Mouse (Mus musculus) forebrain, embryonic 16.5 days (tissue): ENCODE measurements around the gene Trpm8. TPM values are rescaled to one million over a fixed set of nuclear protein-coding genes. Genes with fewer than 3 reads are reported as not detected.

Source experiments
- ATAC-seq: fragments of 200-750 bp; cut with Nextera tagmentation; 2 replicates; pipeline ENCODE4 v1.8.0; 2017; ENCODE audit warnings: mild to moderate bottlenecking, moderate library complexity
- H3K27ac ChIP-seq: fragments of 300-500 bp; sonication (generic); 2 replicates; pipeline ENCODE4 v1.5.1; 2014; ENCODE audit warnings: low read length, control low read depth
- H3K27me3 ChIP-seq: fragments of 300-500 bp; sonication (generic); replicated peaks from 2 replicates; pipeline ENCODE4 v1.6.1; 2014; ENCODE audit warnings: low read length; ENCODE audit not compliant: control insufficient read depth, insufficient read depth
- H3K36me3 ChIP-seq: fragments of 300-500 bp; sonication (generic); 2 replicates; pipeline ENCODE4 v1.6.1; 2014; ENCODE audit not compliant: control insufficient read depth, insufficient read depth
- H3K4me1 ChIP-seq: fragments of 300-500 bp; sonication (generic); replicated peaks from 2 replicates; pipeline ENCODE4 v1.6.1; 2014; ENCODE audit warnings: low read length; ENCODE audit not compliant: control insufficient read depth, insufficient read depth
- H3K4me2 ChIP-seq: fragments of 300-500 bp; sonication (generic); 2 replicates; pipeline ENCODE4 v1.6.1; 2014; ENCODE audit warnings: mild to moderate bottlenecking, low read length, control low read depth
- H3K4me3 ChIP-seq: fragments of 300-500 bp; sonication (generic); replicated peaks from 2 replicates; pipeline ENCODE4 v1.5.1; 2014; ENCODE audit warnings: mild to moderate bottlenecking, low read length, control low read depth
- H3K9ac ChIP-seq: fragments of 300-500 bp; sonication (generic); replicated peaks from 2 replicates; pipeline ENCODE4 v1.6.1; 2014; ENCODE audit warnings: low read depth, low read length, control low read depth
- H3K9me3 ChIP-seq: fragments of 300-500 bp; sonication (generic); 2 replicates; pipeline ENCODE4 v1.6.1; 2016; ENCODE audit warnings: low read length; ENCODE audit not compliant: control insufficient read depth
- WGBS: fragments of 180-500 bp; shearing (Covaris S2); extraction: QIAGEN DNeasy Blood & Tissue Kit; methylation state at CpG from one replicate; pipeline ENCODE4 v1.1.7; 2014; 5-methylcytosine and 5-hydroxymethylcytosine counted together
- polyA plus RNA-seq: library from polyadenylated mRNA; unstranded; fragments of >200 nt; fragmentation: Nextera tagmentation; extraction: Ambion mirVana; gene quantifications from 2 replicates; pipeline ENCODE4 v1.2.1, GENCODE M21; 2015

Gene Trpm8
- polyA plus RNA-seq, 1 experiment from 2014 or later, result 0.09 TPM

GRCm38 (mm10) chr1:88437206-88438126 is 160.0 kb downstream of the Trpm8 start:
- no peak overlapping the region for H3K9ac ChIP-seq
- H3K4me2 ChIP-seq, result no peak overlapping the region
- H3K9me3 ChIP-seq, result no peaks in the 10 kb centered on the region
- no peaks in the 10 kb centered on the region for H3K36me3 ChIP-seq
- no peaks in the 10 kb centered on the region for H3K27me3 ChIP-seq
- ATAC-seq, result no peak
- no peak overlapping the region for H3K4me3 ChIP-seq
- WGBS, result 78% methylated on average over 9 of the region's 9 CpGs
- no peak overlapping the region for H3K27ac ChIP-seq
- H3K4me1 ChIP-seq, result no peaks in the 10 kb centered on the region

Other genes with a start within 250 kb of the Trpm8 start
- gene Ugt1a10, start 222.3 kb upstream of the Trpm8 start, polyA plus RNA-seq, result not detected in 2 replicates
- gene Ugt1a9, start 206.9 kb upstream of the Trpm8 start, polyA plus RNA-seq, result not detected in 2 replicates
- not detected in 2 replicates for gene Ugt1a8, start 189.8 kb upstream of the Trpm8 start, polyA plus RNA-seq
- 1.2 and 1.4 TPM in 2 replicates for gene Ugt1a7c, start 182.6 kb upstream of the Trpm8 start, polyA plus RNA-seq
- 1.0 and 1.7 TPM in 2 replicates for gene Ugt1a6b, start 174.4 kb upstream of the Trpm8 start, polyA plus RNA-seq
- gene Ugt1a6a, start 142.9 kb upstream of the Trpm8 start, polyA plus RNA-seq, result 2.7 and 2.8 TPM in 2 replicates
- gene Ugt1a5, start 111.6 kb upstream of the Trpm8 start, polyA plus RNA-seq, result not detected in 2 replicates
- gene Ugt1a2, start 77.1 kb upstream of the Trpm8 start, polyA plus RNA-seq, result not detected in 2 replicates
- 10.1 and 11.7 TPM in 2 replicates for gene Dnajb3, start 71.9 kb upstream of the Trpm8 start, polyA plus RNA-seq
- gene Ugt1a1, start 65.7 kb upstream of the Trpm8 start, polyA plus RNA-seq, result not detected in 2 replicates
- 0.96 and 1.0 TPM in 2 replicates for gene Mroh2a, start 50.7 kb upstream of the Trpm8 start, polyA plus RNA-seq
- gene Hjurp, start within 50 bp of the Trpm8 start, polyA plus RNA-seq, result 121 TPM in 2 replicates
- 0.53 TPM in 1 of 2 replicates, not detected in the other for gene Spp2, start 129.3 kb downstream of the Trpm8 start, polyA plus RNA-seq
- not detected in 2 replicates for gene Glrp1, start 232.4 kb downstream of the Trpm8 start, polyA plus RNA-seq